ENCODE assay signal across 30 mouse cellular contexts in genomic region chr10:24948278-24948677, GRCm38 (mm10). TPM values are rescaled to one million over a fixed set of nuclear protein-coding genes. Genes with fewer than 3 reads are reported as not detected.
DNase-seq lines count a peak whose midpoint lies in the region; ATAC-seq and TF ChIP-seq lines count a peak whose summit lies in the region.
"Had no signal": no experiment of that assay in that cellular context is flagged by ENCODE, and none has a peak within 500 bp of the region (broad histone marks: within the 10 kb centered on the region; RNA-seq: fewer than 3 reads in every experiment).

No protein-coding gene starts in this region.

- no peaks in the 10 kb centered on the region for H3K4me1 ChIP-seq in limb, embryonic 14.5 days (ENCODE audit: control insufficient read depth, insufficient read depth, low read length)
- peaks cover 11% of the 10 kb centered on the region for H3K4me1 ChIP-seq in limb, embryonic 10.5 days
- no peaks in the 10 kb centered on the region for H3K4me1 ChIP-seq in stomach, embryonic 15.5 days
- H3K4me1 ChIP-seq in stomach, postnatal 0 days (replicated peaks; ENCODE audit: control insufficient read depth, insufficient read depth), result no peaks in the 10 kb centered on the region
- H3K4me1 ChIP-seq in lung, postnatal 0 days (ENCODE audit: insufficient read depth, low read depth, low read length), result no peaks in the 10 kb centered on the region
- H3K4me1 ChIP-seq in intestine, embryonic 15.5 days (replicated peaks), result 0 out of 2 replicates have a peak, but pooled peaks cover 2% of the 10 kb centered on the region
- no peaks in the 10 kb centered on the region for H3K4me1 ChIP-seq in forebrain, embryonic 12.5 days
- H3K4me1 ChIP-seq: embryonic facial prominence, embryonic 13.5 days; forebrain, embryonic 10.5 days; hindbrain, embryonic 10.5 days; hindbrain, embryonic 15.5 days; neural tube, embryonic 12.5 days had no signal

- 54% methylated on average over 8 of the region's 8 CpGs for WGBS in limb, embryonic 14.5 days
- 75% methylated on average over 8 of the region's 8 CpGs for WGBS in limb, embryonic 10.5 days
- WGBS in stomach, embryonic 15.5 days, result 31% methylated on average over 8 of the region's 8 CpGs
- 22% methylated on average over 8 of the region's 8 CpGs for WGBS in stomach, postnatal 0 days
- WGBS in lung, postnatal 0 days, result 32% methylated on average over 8 of the region's 8 CpGs
- 39% methylated on average over 8 of the region's 8 CpGs for WGBS in intestine, embryonic 15.5 days
- 93% methylated on average over 8 of the region's 8 CpGs for WGBS in forebrain, embryonic 12.5 days

- no peak for TF ChIP-seq EP300 in stomach, postnatal 0 days (optimal IDR thresholded peaks at IDR 0.05)
- TF ChIP-seq EP300 in lung, postnatal 0 days (IDR thresholded peaks at IDR 0.05), result peak; percentile 69

- H3K4me2 ChIP-seq in limb, embryonic 14.5 days (replicated peaks; ENCODE audit: low read depth, low read length, severe bottlenecking), result no peak overlapping the region
- no peak overlapping the region for H3K4me2 ChIP-seq in stomach, embryonic 15.5 days
- H3K4me2 ChIP-seq in stomach, postnatal 0 days (replicated peaks; ENCODE audit: low read depth), result no peak overlapping the region
- no peak overlapping the region for H3K4me2 ChIP-seq in lung, postnatal 0 days (replicated peaks; ENCODE audit: low read depth, low read length)
- H3K4me2 ChIP-seq in intestine, embryonic 15.5 days (replicated peaks), result no peak overlapping the region
- no peak overlapping the region for H3K4me2 ChIP-seq in forebrain, embryonic 12.5 days
- H3K4me2 ChIP-seq: embryonic facial prominence, embryonic 13.5 days; hindbrain, embryonic 15.5 days; limb, embryonic 13.5 days; midbrain, embryonic 11.5 days; neural tube, embryonic 12.5 days had no signal

- no peak for ATAC-seq in limb, embryonic 14.5 days (ENCODE audit: low FRiP score, low read depth)
- peak; percentile 47; the same call in 1 of the 2 replicates for ATAC-seq in stomach, embryonic 15.5 days (ENCODE audit: insufficient read depth, low FRiP score, low read depth)
- no peak for ATAC-seq in stomach, postnatal 0 days (ENCODE audit: low FRiP score, low TSS enrichment)
- ATAC-seq in lung, postnatal 0 days, result peak; percentile 93
- ATAC-seq in intestine, embryonic 15.5 days, result no peak
- ATAC-seq in forebrain, embryonic 12.5 days (ENCODE audit: low FRiP score), result no peak
- ATAC-seq: forebrain, embryonic 16.5 days; inflammation-experienced regulatory T-cells, adult 6 months had no signal

- TF ChIP-seq POLR2A in limb, embryonic 14.5 days (IDR thresholded peaks at IDR 0.05; ENCODE audit: borderline replicate concordance, extremely low read depth, insufficient read depth, insufficient read length), result no peak

- H3K27ac ChIP-seq in limb, embryonic 14.5 days (replicated peaks; ENCODE audit: low read depth, low read length), result no peak overlapping the region
- H3K27ac ChIP-seq in limb, embryonic 10.5 days, result no peak overlapping the region
- no peak overlapping the region for H3K27ac ChIP-seq in stomach, embryonic 15.5 days
- no peak overlapping the region for H3K27ac ChIP-seq in stomach, postnatal 0 days (replicated peaks)
- H3K27ac ChIP-seq in lung, postnatal 0 days (ENCODE audit: low read length), result peak overlapping the region; percentile 47
- H3K27ac ChIP-seq in intestine, embryonic 15.5 days, result no peak overlapping the region
- no peak overlapping the region for H3K27ac ChIP-seq in forebrain, embryonic 12.5 days
- H3K27ac ChIP-seq: embryonic facial prominence, embryonic 13.5 days; forebrain, embryonic 10.5 days; hindbrain, embryonic 10.5 days; hindbrain, embryonic 15.5 days; layer of hippocampus, adult 2 months; left cerebral cortex, adult 2 months; limb, embryonic 13.5 days; neural tube, embryonic 12.5 days had no signal

- H3K9ac ChIP-seq in limb, embryonic 14.5 days (ENCODE audit: low read depth, low read length, severe bottlenecking), result no peak overlapping the region
- no peak overlapping the region for H3K9ac ChIP-seq in stomach, embryonic 15.5 days
- H3K9ac ChIP-seq in stomach, postnatal 0 days (ENCODE audit: low read length), result no peak overlapping the region
- H3K9ac ChIP-seq in lung, postnatal 0 days (replicated peaks; ENCODE audit: low read depth), result no peak overlapping the region
- no peak overlapping the region for H3K9ac ChIP-seq in intestine, embryonic 15.5 days
- H3K9ac ChIP-seq in forebrain, embryonic 12.5 days, result no peak overlapping the region
- H3K9ac ChIP-seq: embryonic facial prominence, embryonic 13.5 days; hindbrain, embryonic 15.5 days; limb, embryonic 13.5 days; neural tube, embryonic 12.5 days had no signal

- no peaks in the 10 kb centered on the region for H3K27me3 ChIP-seq in limb, embryonic 14.5 days (ENCODE audit: control insufficient read depth, insufficient read depth, low read length)
- no peaks in the 10 kb centered on the region for H3K27me3 ChIP-seq in limb, embryonic 10.5 days (ENCODE audit: low read depth, poor library complexity, severe bottlenecking)
- H3K27me3 ChIP-seq in stomach, embryonic 15.5 days (replicated peaks), result no peaks in the 10 kb centered on the region
- no peaks in the 10 kb centered on the region for H3K27me3 ChIP-seq in stomach, postnatal 0 days (ENCODE audit: control insufficient read depth, insufficient read depth, low read length)
- H3K27me3 ChIP-seq in lung, postnatal 0 days (replicated peaks; ENCODE audit: insufficient read depth, low read length), result no peaks in the 10 kb centered on the region
- H3K27me3 ChIP-seq in intestine, embryonic 15.5 days (replicated peaks), result no peaks in the 10 kb centered on the region
- no peaks in the 10 kb centered on the region for H3K27me3 ChIP-seq in forebrain, embryonic 12.5 days
- H3K27me3 ChIP-seq: embryonic facial prominence, embryonic 13.5 days; hindbrain, embryonic 15.5 days; limb, embryonic 13.5 days; neural tube, embryonic 12.5 days had no signal

- no peaks in the 10 kb centered on the region for H3K36me3 ChIP-seq in limb, embryonic 14.5 days (ENCODE audit: control insufficient read depth, insufficient read depth, low read length)
- H3K36me3 ChIP-seq in limb, embryonic 10.5 days, result no peaks in the 10 kb centered on the region
- H3K36me3 ChIP-seq in stomach, embryonic 15.5 days, result no peaks in the 10 kb centered on the region
- H3K36me3 ChIP-seq in stomach, postnatal 0 days (ENCODE audit: control insufficient read depth, insufficient read depth, low read length), result no peaks in the 10 kb centered on the region
- no peaks in the 10 kb centered on the region for H3K36me3 ChIP-seq in lung, postnatal 0 days (ENCODE audit: insufficient read depth, low read length)
- no peaks in the 10 kb centered on the region for H3K36me3 ChIP-seq in intestine, embryonic 15.5 days
- no peaks in the 10 kb centered on the region for H3K36me3 ChIP-seq in forebrain, embryonic 12.5 days (replicated peaks)
- H3K36me3 ChIP-seq: embryonic facial prominence, embryonic 13.5 days; forebrain, embryonic 10.5 days; G1E; hindbrain, embryonic 10.5 days; hindbrain, embryonic 15.5 days; limb, embryonic 13.5 days; neural tube, embryonic 12.5 days had no signal

- no peak for TF ChIP-seq CTCF in stomach, postnatal 0 days (IDR thresholded peaks at IDR 0.05; ENCODE audit: low read depth)
- TF ChIP-seq CTCF in lung, postnatal 0 days (IDR thresholded peaks at IDR 0.05), result no peak

- DNase-seq in limb, embryonic 14.5 days (ENCODE audit: low spot score), result peak; percentile 30
- DNase-seq in limb, embryonic 10.5 days (ENCODE audit: low spot score), result no peak
- DNase-seq in stomach, postnatal 0 days (ENCODE audit: low spot score), result no peak
- peak; percentile 90 for DNase-seq in lung, postnatal 0 days (ENCODE audit: low spot score)
- DNase-seq in cerebellum, postnatal 25 days, result no peak
- DNase-seq: adrenal gland, adult 8-10 months; cerebellum, adult 9-11 months; gastrocnemius, postnatal 10 days; heart, postnatal 14 days; kidney, adult 18-20 months; kidney, postnatal 36 days; right cerebral cortex, adult 18-20 months; thymus, postnatal 4 days had no signal

- H3K9me3 ChIP-seq in limb, embryonic 14.5 days (ENCODE audit: control insufficient read depth, low read length), result no peaks in the 10 kb centered on the region
- H3K9me3 ChIP-seq in limb, embryonic 10.5 days (replicated peaks), result no peaks in the 10 kb centered on the region
- H3K9me3 ChIP-seq in stomach, embryonic 15.5 days, result no peaks in the 10 kb centered on the region
- H3K9me3 ChIP-seq in stomach, postnatal 0 days (ENCODE audit: control insufficient read depth, low read length), result no peaks in the 10 kb centered on the region
- no peaks in the 10 kb centered on the region for H3K9me3 ChIP-seq in lung, postnatal 0 days (ENCODE audit: low read length)
- H3K9me3 ChIP-seq in intestine, embryonic 15.5 days, result no peaks in the 10 kb centered on the region
- no peaks in the 10 kb centered on the region for H3K9me3 ChIP-seq in forebrain, embryonic 12.5 days
- H3K9me3 ChIP-seq: embryonic facial prominence, embryonic 13.5 days; forebrain, embryonic 10.5 days; G1E; hindbrain, embryonic 10.5 days; hindbrain, embryonic 15.5 days; limb, embryonic 13.5 days; neural tube, embryonic 12.5 days had no signal

- H3K4me3 ChIP-seq in limb, embryonic 14.5 days (replicated peaks; ENCODE audit: low read length), result no peak overlapping the region
- H3K4me3 ChIP-seq in limb, embryonic 10.5 days, result no peak overlapping the region
- no peak overlapping the region for H3K4me3 ChIP-seq in stomach, embryonic 15.5 days (replicated peaks)
- no peak overlapping the region for H3K4me3 ChIP-seq in stomach, postnatal 0 days (ENCODE audit: low read depth, low read length)
- no peak overlapping the region for H3K4me3 ChIP-seq in lung, postnatal 0 days (ENCODE audit: low read depth, low read length)
- H3K4me3 ChIP-seq in intestine, embryonic 15.5 days (replicated peaks), result no peak overlapping the region
- H3K4me3 ChIP-seq in forebrain, embryonic 12.5 days (replicated peaks), result no peak overlapping the region
- H3K4me3 ChIP-seq: embryonic facial prominence, embryonic 13.5 days; forebrain, embryonic 10.5 days; hindbrain, embryonic 10.5 days; hindbrain, embryonic 15.5 days; layer of hippocampus, adult 2 months; left cerebral cortex, adult 2 months; limb, embryonic 13.5 days; myocyte; neural tube, embryonic 12.5 days had no signal

RNA-seq across cellular contexts. Expression of gene Arg1, which starts 21.0 kb away (rescaled TPM):
- 1.2 and 2.4 TPM in 2 replicates for polyA plus RNA-seq in limb, embryonic 14.5 days (2012; rRNA removed)
- polyA plus RNA-seq in limb, embryonic 14.5 days (2014; fragmentation: Nextera tagmentation; extraction: Ambion mirVana), result 5.8 and 7.8 TPM in 2 replicates
- polyA plus RNA-seq in limb, embryonic 10.5 days (2016; fragmentation: Nextera tagmentation; extraction: Ambion mirVana), result 11.8 and 12.3 TPM in 2 replicates
- 20.6 and 47.5 TPM in 2 replicates for polyA plus RNA-seq in stomach, embryonic 15.5 days (2015; fragmentation: Nextera tagmentation; extraction: Ambion mirVana)
- polyA plus RNA-seq in stomach, postnatal 0 days (2015; fragmentation: Nextera tagmentation; extraction: Ambion mirVana), result 93.0 and 138 TPM in 2 replicates
- 4.9 and 8.4 TPM in 2 replicates for polyA plus RNA-seq in lung, postnatal 0 days (2015; fragmentation: Nextera tagmentation; extraction: Ambion mirVana)
- polyA plus RNA-seq in intestine, embryonic 15.5 days (2015; fragmentation: Nextera tagmentation; extraction: Ambion mirVana), result 4.9 and 5.0 TPM in 2 replicates
- polyA plus RNA-seq in forebrain, embryonic 12.5 days (2016; fragmentation: Nextera tagmentation; extraction: Ambion mirVana), result 1.8 and 2.9 TPM in 2 replicates
- polyA plus RNA-seq: G1E; myocyte; spleen, adult 2 months had no signal

Comparison
In these comparisons a context has a peak if more than half of its experiments do, and no peak if none do; other contexts are left out.
1. ATAC-seq: peak in stomach, embryonic 15.5 days (single experiment) and lung, postnatal 0 days (single experiment); none in limb, embryonic 14.5 days (single experiment), stomach, postnatal 0 days (single experiment), intestine, embryonic 15.5 days (single experiment) and forebrain, embryonic 12.5 days (single experiment).
2. DNase-seq: peak in limb, embryonic 14.5 days (single experiment) and lung, postnatal 0 days (single experiment); none in limb, embryonic 10.5 days (single experiment), stomach, postnatal 0 days (single experiment) and cerebellum, postnatal 25 days (0 of 2).